Mouse (Mus musculus): Measurements from ENCODE around the gene Fam43a.

Fam43a gene

DNA sequence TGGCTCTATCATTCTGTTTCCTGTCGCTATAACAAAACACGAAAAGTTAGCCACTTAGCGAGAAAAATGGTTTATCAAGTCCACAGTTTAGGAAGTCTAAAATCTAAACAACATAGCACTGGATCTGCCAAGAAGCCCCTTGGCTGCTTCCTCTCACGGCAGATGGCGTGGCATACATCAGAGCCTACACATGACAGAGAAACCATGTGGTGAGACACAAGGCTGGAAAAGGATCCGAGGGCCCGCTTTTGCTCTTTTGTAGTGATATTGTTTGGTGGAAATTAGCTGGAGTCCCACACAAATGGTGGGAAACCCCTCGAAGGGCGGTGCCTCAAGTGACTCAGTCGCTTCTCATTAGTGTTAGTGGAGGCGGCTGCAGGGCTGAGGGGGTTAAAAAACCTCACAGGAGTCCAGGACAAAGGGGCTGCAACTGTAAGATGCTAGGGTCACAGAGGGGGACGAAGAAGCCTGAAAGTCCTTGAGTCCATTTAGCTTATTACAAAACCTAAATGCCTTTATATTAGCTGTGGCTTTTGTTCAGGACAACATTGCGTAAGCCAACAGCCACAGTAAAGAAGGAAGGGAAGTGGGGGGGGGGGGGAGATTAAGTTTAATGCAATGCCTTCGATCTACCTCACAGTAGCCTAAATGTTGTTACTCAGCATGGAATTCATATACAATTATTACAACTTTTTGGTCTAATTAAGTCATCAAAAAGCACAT is 3.5 kb upstream of the Fam43a start:
- in situ Hi-C loops (cut with MboI, MseI), result loop anchor here (5.0 kb wide), 1 partner anchor 381 kb away; no protein-coding TSS in a partner anchor

DNA sequence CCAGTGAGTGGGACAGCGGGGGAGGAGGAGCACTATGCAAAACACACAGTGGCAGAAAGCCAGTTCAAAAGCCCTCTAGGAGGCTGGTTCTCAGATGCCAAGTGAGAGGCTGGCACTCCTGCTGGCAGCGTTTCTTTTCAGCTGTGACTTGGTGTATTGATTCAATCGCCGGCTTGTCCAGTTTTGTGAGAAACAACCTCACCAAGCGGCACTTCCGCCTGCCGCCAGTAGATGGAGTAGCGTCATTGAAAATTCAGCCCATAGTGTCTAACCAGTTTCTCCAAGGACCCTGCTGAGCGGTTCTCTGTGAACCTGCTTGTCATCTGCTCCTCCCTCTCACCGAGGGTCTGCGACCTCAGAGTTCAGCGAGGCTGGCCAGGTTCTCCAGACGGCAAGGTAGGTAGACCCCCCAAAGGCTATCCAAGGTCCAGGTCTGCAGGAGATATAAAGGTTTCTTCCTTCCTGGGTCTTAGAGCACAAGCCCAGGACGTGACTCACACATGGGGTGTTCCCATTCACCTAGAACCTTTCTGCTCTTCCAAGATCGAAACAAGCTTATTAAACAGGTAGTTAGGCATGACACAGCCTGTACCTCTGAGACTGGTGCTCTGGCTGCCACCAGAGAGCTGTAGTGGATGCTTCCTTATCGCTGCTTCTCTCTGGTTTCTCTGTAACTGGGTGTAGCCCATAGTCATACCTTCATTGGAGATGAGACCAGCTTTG is 2.4 kb upstream of the Fam43a start:
- in situ Hi-C loops (cut with MboI, MseI), result loop anchor here (5.0 kb wide), 1 partner anchor 380 kb away; no protein-coding TSS in a partner anchor

DNA sequence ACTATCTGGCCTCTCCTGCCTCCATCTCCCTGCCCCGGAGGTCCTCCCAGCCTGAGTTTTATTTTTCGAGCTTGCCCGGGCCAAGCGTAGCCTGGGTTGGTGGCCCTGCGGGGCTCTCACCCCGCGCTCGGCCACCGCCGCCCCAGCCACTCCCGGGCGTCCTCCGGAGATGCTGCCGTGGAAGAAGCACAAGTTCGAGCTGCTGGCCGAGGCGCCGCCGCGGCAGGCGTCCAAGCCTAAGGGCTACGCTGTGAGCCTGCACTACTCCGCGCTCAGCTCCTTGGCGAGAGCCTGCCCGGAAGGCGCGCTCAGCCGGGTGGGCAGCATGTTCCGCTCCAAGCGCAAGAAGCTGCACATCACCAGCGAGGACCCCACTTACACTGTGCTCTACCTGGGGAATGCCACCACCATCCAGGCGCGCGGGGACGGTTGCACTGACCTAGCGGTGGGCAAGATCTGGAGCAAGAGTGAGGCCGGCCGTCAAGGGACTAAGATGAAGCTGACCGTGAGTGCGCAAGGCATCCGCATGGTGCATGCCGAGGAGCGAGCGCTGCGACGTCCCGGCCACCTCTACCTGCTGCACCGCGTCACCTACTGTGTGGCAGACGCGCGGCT is 1.0 kb downstream of the Fam43a start:
- in situ Hi-C loops (cut with MboI, MseI), result no loop called here

DNA sequence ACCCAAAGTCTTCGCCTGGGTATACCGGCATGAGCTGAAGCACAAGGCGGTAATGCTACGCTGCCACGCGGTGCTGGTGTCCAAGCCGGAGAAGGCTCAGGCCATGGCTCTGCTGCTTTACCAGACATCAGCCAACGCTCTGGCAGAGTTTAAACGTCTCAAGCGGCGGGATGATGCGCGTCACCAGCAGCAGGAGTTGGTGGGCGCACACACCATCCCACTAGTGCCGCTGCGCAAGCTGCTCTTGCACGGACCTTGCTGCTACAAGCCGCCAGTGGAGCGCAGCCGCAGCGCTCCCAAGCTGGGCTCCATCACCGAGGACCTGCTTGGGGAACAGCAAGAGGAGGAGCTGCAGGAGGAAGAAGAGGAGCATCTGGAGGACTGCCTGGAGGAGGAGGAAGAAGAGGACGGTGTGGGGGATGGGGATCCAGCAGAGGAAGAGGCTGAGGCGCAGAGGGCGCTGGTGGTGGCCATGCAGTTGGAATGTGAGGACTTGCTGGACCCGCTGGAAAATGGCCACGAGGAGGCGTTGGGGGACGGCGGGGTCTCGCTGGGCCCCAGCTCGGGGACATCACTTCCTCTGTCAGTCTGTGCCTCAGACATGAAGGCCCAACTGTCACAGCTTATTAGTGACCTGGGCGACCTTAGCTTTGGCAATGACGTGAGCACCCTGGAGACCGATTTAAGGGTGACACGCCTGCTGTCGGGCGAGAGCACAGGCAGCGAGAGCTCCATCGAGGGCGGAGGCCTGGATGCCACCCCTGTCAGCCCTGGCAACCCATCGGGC is 1.7 kb downstream of the Fam43a start:
- in situ Hi-C loops (cut with MboI, MseI), result no loop called here

DNA sequence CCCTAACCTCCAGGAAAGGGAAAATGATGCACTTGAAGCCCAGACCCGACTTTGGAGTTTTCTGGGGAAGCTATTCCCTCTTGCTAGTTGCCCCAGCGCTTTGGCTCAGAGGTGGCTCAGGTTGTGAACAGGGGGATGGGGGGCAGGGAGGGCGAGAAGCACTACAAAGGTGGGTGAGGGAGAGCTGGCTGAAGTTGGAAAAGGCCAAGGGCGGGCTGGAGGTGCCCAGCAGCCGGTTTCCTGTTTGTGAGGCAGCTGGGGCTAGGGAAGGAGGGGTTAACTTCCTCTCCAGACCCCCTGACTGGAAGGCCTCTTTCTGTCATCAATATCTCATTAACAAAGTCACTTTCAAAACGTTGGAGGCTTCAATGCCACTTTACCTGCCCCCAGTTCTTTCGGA is 2.4 kb downstream of the Fam43a start:
- in situ Hi-C loops (cut with MboI, MseI), result no loop called here

DNA sequence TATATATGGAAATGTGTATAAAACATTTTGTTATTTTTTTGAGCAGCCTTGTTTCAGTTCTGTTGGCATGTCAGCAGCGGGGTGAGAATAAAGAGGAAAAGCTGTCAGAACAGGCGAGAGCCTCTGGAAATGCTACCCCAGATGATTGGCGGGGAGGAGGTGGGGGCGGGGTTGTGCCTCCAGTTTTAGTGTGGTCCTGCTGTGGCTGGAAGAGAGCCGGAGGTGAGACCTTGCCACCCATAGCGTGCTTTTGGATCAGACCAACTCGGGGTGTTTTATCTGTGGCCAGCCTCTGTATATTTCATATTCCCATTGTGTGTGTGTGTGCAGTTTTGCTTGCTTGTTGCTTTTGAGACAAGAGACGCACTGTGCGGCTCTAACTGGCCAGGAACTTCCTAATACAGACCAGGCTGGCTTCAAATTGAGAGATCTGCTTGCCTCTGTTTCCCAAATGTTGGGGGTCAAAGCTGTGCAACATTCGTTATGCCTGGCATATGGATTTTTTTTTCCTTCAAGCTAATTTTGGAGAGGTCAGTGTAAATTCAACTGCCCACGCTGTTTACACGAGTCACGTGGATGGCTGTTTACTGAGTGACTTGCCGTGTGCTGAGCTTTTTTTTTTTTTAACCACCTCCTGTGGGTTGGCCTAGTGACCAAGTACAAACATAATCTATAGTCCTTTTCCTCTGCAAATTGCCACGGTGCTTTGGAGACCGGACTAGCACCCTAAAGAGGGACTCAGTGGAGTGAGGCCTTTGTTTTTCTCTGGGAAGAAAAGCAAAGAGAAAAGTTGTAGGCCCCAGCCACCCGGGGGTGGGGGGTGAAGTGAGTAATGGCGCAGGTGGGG is 3.4 kb downstream of the Fam43a start:
- in situ Hi-C loops (cut with MboI, MseI), result no loop called here

DNA sequence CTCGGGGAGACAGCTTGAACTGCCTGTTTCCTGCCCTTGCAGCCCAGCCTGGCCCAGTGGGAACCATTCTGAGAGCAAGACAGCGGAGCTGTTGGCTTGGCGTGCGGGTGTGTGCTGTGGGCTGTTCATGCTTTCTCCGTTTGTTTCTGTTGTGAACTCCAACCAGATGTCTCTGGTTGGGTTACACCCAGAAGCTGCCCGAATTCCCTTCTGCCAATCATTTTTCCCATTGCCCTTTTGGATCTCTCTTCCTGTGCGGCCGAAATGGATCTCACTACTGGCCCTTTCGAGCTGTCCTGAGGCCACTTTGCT is 4.0 kb downstream of the Fam43a start:
- in situ Hi-C loops (cut with MboI, MseI), result no loop called here

DNA sequence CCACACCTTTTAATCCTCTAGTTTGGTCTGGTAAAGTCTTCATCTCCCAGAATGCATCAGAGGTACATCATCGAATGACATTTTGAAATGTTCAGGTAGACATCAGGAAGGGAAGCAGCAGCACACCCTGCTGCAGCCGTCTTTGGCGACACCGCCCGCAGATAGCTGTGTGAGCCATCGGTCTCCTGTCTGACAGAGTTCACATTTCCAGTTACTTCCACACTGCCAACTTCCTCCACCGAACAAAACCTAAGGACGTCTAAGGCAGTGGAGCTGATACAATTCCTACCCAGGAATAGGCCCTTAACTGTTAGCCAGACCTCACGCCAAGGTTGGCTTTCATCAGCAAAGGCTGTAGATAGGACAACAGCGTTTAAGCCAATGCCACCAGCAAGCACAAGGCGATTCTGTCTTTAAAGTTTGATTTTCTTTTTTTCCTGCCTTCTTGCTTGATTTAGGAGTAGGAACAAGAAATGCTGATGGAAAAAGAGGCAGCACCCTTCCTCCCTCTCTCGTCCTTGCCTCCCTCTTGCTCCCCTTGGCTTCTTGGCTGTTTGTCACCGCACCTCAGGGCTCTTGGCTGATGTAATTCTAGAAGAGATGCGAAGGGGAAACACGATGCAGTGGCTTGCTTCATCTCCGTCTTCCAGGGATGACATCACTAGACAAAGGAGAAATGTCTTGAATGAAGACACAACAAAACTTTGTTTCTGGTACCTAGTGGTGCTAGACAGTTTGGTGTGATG is 4.7 kb downstream of the Fam43a start:
- in situ Hi-C loops (cut with MboI, MseI), result no loop called here

DNA sequence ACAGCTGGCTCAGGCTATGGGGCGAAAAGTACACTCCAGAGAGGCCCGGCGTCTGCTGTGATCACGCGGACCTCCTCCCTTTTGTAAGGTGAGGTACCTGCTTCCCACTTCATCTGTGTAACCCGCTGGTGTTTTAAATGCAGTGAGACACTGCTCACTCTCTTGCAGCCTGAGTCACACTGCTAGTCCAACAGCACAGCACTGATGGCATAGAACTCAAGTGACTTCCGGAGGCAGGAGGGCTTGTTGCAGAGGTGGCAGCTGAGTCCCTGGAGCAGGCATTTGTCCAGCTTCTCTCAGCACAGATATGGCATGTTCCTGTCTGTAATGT is 5.2 kb downstream of the Fam43a start:
- in situ Hi-C loops (cut with MboI, MseI), result no loop called here

DNA sequence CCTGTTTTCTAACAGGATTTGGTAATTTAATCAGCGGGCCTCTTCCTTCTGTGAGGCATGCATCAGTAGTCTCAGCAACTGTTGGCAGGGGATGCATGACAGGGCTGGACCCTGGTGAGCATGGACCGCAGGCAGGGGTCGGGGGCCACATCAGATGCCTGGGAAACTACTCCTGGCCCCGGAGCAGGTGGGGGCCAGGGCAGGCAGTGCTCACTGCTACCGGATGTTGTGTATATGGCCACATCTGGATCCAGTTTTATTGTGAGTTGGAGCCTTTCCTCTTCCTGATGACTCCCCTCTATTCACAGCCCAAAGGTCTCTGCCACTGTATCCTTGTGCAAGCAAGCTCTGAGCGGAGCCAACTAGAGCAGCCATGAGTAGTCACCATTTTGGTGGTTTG is 6.0 kb downstream of the Fam43a start:
- in situ Hi-C loops (cut with MboI, MseI), result no loop called here

DNA sequence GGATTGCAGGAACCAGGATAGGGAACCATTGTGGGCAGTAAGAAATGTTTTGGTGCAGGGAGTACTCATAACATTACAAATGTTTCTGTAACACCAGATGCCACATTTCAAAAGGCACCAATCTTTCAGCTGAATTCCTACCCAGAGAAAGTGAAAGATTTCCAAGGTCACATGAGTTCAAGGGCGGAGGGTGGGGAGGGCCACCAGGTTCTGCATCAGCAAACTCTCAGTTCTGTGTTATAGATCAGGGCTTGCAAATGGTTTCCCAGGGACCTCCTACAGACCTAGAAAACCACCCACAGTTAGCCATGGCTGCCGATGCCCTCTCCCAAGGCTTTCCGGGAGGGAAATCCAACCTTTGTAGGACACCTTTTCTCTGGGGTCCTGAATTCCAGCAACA is 8.3 kb downstream of the Fam43a start:
- in situ Hi-C loops (cut with MboI, MseI), result no loop called here

DNA sequence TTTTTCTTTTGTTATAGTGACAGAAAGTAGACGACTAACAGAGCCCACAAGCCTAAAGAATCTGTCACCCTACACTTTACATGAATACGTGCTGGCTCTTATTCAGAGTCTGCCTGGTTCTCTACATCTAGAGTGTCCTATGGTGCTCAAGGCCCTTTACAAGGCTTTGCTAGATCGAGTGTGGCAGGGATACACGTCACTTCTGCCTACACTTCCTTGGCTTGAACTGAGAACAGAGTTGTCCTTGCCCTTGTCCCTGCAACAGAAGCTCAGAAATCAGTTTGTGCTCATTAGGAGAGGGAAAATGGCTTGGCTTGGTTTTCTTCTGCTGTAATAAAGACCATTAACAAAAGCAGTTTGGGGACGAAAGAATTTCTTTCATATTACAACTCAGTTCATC is 11.8 kb downstream of the Fam43a start:
- in situ Hi-C loops (cut with MboI, MseI), result no loop called here

DNA sequence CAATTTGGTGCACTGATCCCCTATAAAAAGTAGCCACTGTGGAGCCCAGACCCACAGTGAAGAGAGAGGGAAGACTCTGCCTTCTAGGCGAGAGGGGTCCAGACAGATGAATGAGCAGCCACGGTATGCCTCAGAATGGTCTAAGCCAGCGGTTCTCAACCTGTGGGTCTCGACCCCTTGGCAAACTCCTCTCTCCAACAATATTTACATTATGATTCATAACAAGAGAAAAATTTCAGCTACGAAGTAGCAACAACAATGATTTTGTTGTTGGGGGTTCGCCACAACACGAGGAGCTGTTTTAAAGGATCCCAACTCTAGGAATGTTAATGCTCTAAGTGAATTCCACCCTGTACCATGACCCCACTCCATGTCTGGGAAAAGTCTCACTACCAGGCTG is 13.6 kb downstream of the Fam43a start:
- in situ Hi-C loops (cut with MboI, MseI), result no loop called here

DNA sequence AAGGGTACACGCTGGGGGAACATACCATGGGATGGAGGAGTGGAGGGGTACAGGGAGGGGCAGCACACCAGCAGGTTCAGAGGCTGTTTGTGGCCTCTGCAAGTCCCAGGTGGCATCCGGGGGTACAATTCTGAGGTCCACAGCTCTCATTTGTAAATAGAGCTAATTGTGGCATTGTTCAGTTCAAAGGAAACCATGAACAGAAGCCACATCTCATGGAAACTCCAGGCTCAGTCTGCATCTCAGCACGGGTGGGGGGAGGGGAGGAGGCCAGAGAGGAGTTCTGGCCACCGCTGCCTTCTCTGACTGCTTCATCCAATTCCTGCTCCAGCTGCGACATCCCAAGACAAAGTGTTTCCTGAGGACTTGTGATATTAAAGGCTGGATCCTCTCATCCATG is 14.6 kb downstream of the Fam43a start:
- in situ Hi-C loops (cut with MboI, MseI), result no loop called here

DNA sequence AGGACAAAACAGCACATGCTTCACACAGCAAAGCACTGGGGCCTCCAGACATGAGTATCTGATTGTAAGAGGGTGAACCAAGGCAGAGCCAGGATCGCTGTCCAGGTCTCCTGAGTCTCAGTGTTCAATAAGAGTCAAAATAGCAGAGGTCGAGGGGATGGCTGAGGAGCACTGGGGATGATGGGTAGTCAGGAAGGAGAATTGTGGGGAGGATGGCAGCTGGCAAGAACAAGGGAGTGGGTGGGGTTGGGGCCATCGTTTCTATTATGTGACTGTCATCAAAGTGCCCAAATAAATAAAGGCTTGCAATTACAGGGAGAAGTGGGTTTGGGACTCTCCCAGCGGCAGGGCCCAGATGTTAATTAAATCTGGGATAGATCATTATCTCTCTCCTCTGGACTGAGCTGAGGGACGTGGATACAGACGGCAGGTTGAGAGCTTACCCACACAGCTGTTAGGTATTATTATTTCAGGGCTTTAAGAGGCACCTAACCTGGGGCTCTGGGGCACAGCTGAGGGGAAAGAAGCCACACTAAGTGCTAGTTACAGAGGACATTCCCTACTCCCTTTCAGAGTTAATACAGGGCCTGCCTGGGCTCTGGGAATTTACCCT is 15.3 kb downstream of the Fam43a start:
- in situ Hi-C loops (cut with MboI, MseI), result no loop called here

DNA sequence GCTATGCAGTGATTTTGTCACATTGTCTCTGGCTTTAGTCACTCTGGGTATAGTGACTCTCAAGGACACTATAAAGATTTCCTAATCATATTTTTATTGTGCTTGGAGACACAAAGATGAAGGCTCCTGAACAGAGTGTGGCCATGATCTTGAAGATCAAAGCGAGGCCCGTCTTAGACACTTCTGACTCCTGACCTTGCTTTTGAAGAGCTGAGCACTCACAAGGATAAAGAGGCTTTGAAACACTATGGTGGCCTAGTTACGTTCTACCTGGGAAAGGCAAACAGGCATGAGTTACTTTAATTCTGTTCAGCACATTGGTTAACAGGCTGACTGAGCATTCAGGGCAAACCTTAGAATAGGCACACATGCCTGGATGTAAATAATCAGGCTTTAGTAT is 16.8 kb downstream of the Fam43a start:
- in situ Hi-C loops (cut with MboI, MseI), result no loop called here

DNA sequence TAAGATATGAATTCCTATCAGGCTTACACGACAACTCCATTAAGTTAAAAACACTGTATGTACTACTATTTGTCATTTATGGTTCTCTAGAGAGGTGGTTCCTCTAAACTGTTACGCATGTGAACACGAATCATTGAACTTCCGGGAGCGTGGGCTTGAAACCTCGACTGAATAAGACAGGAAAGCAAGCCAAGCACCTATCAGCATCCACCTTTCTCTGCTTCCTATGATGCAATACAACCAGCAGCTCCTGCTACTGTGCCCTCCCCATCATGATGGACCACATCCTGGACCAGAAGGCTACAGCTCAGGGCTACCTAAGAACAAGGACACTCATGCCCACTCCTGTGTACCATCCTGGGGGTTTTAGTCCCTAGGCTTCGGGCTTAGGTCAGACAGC is 24.1 kb downstream of the Fam43a start:
- in situ Hi-C loops (cut with MboI, MseI), result no loop called here

DNA sequence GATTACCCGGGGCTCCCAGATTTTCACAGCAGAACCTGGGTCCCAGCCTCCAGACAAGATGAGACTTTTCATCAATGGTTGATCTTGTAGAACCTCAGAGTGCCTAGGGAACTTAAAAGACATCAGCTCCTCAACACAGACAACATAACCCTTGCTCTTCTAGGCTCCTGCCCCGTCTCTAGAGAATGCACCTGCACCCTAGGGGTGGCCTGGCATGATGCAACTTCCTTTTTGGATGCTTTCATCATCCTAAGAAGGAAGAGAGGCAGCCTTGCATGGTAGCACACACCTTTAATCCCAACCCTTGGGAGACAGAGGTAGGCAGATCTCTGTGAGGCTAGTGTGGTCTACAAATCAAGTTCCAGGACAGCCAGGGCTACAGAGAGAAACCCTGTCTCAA is 25.1 kb downstream of the Fam43a start:
- in situ Hi-C loops (cut with MboI, MseI), result no loop called here

DNA sequence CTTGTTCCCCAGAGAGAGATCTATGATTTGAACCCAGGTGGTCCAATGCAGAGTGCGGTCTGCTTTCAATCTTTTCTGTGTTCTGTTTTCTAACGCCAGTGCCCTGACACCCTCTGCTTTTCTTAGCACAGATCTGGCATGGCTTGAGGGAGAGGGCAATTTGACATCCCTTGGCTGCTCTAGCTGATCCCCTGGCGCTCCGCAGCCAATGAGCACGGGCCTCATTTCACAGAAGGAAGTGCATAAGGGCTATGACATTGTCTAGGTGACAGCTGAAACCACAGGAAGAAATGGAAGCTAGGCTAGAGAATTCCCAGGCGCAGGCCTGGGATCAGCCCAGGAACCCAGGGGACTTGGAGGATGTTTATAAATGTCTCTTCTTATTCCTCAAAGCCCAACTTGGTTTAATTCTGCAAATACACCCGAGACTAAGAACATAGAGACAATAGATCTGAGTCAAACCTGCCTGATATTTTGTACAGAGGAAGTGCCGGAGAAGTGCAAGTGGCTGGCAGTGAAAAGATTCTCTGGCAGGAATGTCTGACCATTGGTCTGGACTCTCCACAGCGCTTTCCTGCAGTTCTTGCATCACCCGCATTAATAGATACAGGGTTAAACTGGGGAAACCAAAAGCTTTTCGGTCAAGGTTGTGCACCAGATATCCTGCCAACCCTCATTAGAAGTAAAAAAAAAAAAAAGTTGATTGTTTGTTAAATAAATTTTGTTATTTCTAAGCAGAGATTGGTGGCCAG is 28.2 kb downstream of the Fam43a start:
- in situ Hi-C loops (cut with MboI, MseI), result no loop called here

DNA sequence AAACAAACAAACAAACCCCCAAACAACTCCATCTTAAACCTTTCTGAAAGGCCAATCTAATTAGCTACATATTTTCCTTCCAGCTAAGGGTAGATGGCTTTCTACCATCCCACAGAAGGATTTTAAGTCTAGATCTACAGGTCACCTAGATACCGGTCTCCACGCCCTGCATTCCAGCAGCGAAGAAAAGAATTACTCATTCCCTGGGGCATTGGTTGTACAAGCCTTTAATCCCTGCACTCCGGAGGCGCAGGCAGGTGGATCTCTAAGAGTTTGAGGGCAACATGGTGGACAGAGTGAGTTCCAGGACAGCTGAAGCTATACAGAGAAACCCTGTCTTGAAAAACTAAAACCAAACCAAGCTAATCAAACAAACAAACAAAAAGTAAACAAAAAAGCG is 28.9 kb downstream of the Fam43a start:
- in situ Hi-C loops (cut with MboI, MseI), result no loop called here
